Mouse (Mus musculus) kidney, postnatal 0 days (tissue): ENCODE data around the gene Scnn1a. TPM values are rescaled to one million over a fixed set of nuclear protein-coding genes. Genes with fewer than 3 reads are reported as not detected.

ENCODE experiments used
- ATAC-seq: fragments of 200-750 bp; cut with Nextera tagmentation; replicated peaks from 2 replicates; pipeline ENCODE4 v1.8.0; 2017; ENCODE audit warnings: low read depth, moderate number of reproducible peaks, moderate TSS enrichment, moderate library complexity; ENCODE audit not compliant: low FRiP score
- DNase-seq: peaks from one replicate; pipeline ENCODE4 v3.0.0-alpha.2; 2016; ENCODE audit warnings: low spot score
- H3K27ac ChIP-seq: fragments of 300-500 bp; sonication (generic); 2 replicates; pipeline ENCODE4 v1.5.1; 2014; ENCODE audit warnings: mild to moderate bottlenecking
- H3K27me3 ChIP-seq: fragments of 300-500 bp; sonication (generic); 2 replicates; pipeline ENCODE4 v1.6.1; 2014; ENCODE audit warnings: low read length, mixed read lengths; ENCODE audit not compliant: insufficient read depth
- H3K36me3 ChIP-seq: fragments of 300-500 bp; sonication (generic); 2 replicates; pipeline ENCODE4 v1.6.1; 2014; ENCODE audit warnings: low read length, mixed read lengths; ENCODE audit not compliant: insufficient read depth
- H3K4me1 ChIP-seq: fragments of 300-500 bp; sonication (generic); replicated peaks from 2 replicates; pipeline ENCODE4 v1.6.1; 2014; ENCODE audit warnings: antibody characterized with exemption, low read length, mixed read lengths; ENCODE audit not compliant: insufficient read depth
- H3K4me2 ChIP-seq: fragments of 300-500 bp; sonication (generic); 2 replicates; pipeline ENCODE4 v1.6.1; 2014; ENCODE audit warnings: mild to moderate bottlenecking, low read length, moderate library complexity, mixed read lengths
- H3K4me3 ChIP-seq: fragments of 300-500 bp; sonication (generic); replicated peaks from 2 replicates; pipeline ENCODE4 v1.5.1; 2014; ENCODE audit warnings: low read depth, low read length
- H3K9ac ChIP-seq: fragments of 300-500 bp; sonication (generic); 2 replicates; pipeline ENCODE4 v1.6.1; 2014; ENCODE audit warnings: low read depth, low read length
- H3K9me3 ChIP-seq: fragments of 300-500 bp; sonication (generic); replicated peaks from 2 replicates; pipeline ENCODE4 v1.6.1; 2016; ENCODE audit warnings: low read length, inconsistent platforms, mixed read lengths
- CTCF ChIP-seq: IDR thresholded peaks from 2 replicates; pipeline ENCODE4 v1.5.1; 2016; ENCODE audit warnings: antibody characterized with exemption, low read depth, mild to moderate bottlenecking, moderate library complexity
- WGBS: fragments of 180-500 bp; shearing (Covaris S2); extraction: QIAGEN DNeasy Blood & Tissue Kit; methylation state at CpG from one replicate; pipeline ENCODE4 v1.1.7; 2014; 5-methylcytosine and 5-hydroxymethylcytosine counted together
- polyA plus RNA-seq: library from polyadenylated mRNA; unstranded; fragments of >200 nt; fragmentation: Nextera tagmentation; extraction: Ambion mirVana; gene quantifications from 2 replicates; pipeline ENCODE4 v1.2.1, GENCODE M21; 2015

The Scnn1a gene
- polyA plus RNA-seq, 1 experiment from 2014 or later, result 19.9 TPM

DNA sequence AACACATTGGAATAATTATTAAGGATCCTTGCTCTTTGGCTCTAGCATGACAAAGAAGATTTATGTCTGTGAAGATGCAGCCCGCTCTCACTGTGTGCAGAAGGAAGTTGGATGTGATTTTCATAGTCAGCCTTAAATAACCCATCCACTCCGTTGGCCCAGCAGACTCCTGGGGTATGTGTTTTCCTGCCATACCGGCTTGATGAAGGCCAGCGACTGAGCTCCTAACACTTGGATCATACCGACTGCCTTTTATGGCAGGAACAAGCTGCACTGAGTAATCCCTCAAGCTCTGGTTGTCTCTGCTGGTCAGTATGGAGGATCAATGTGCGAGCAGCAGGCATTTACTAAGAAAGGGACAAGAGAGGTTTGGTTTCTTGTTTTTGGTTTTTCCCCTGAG is 15.0 kb upstream of the Scnn1a start:
- no peaks in the 10 kb centered on the region for H3K9me3 ChIP-seq
- no peak for TF ChIP-seq CTCF
- H3K27me3 ChIP-seq, result no peaks in the 10 kb centered on the region
- no peaks in the 10 kb centered on the region for H3K4me1 ChIP-seq
- DNase-seq, result no peak
- H3K36me3 ChIP-seq, result peaks cover 20% of the 10 kb centered on the region
- H3K4me2 ChIP-seq, result no peak overlapping the region
- no peak overlapping the region for H3K4me3 ChIP-seq
- ATAC-seq, result no peak
- 61% methylated on average over 6 of the region's 6 CpGs for WGBS
- no peak overlapping the region for H3K27ac ChIP-seq
- no peak overlapping the region for H3K9ac ChIP-seq

DNA sequence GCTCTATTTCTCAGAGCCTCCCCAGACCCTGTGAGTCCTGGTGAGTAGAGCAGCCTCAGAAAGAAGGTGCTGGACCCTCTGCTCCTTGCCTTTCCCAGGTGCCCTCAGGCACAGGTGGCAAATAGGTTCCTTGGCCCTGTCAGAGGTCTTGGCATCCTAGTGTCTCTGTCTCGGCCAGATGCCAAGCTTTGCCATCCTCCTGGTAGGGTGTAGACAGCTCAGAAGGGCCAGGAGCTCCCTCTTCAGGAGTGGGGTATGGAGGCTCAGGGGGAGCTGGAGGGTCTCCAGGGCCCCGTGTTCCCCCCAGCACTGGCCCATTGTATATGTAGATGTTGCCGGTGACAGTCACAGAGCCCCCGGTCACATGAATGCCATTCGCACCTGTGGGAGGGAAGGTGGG is 13.4 kb upstream of the Scnn1a start:
- no peak for DNase-seq
- TF ChIP-seq CTCF, result no peak
- no peak overlapping the region for H3K27ac ChIP-seq
- no peaks in the 10 kb centered on the region for H3K9me3 ChIP-seq
- peaks cover 23% of the 10 kb centered on the region for H3K36me3 ChIP-seq
- H3K4me3 ChIP-seq, result no peak overlapping the region
- H3K9ac ChIP-seq, result no peak overlapping the region
- H3K4me1 ChIP-seq, result peaks cover 5% of the 10 kb centered on the region; the same call in 1 of the 2 replicates
- no peak for ATAC-seq
- 89% methylated on average over 5 of the region's 5 CpGs for WGBS
- H3K27me3 ChIP-seq, result no peaks in the 10 kb centered on the region
- no peak overlapping the region for H3K4me2 ChIP-seq

- H3K4me2 ChIP-seq, result no peak overlapping the region
- H3K4me3 ChIP-seq, result no peak overlapping the region
- H3K27ac ChIP-seq, result no peak overlapping the region
- H3K9ac ChIP-seq, result no peak overlapping the region
- no peaks in the 10 kb centered on the region for H3K9me3 ChIP-seq
- ATAC-seq (no peak), DNase-seq (no peak)
- H3K4me1 ChIP-seq, result peaks cover 13% of the 10 kb centered on the region; the same call in 1 of the 2 replicates
- WGBS, result 23% methylated on average over 13 of the region's 13 CpGs
- H3K36me3 ChIP-seq, result peaks cover 23% of the 10 kb centered on the region
- no peak for TF ChIP-seq CTCF
- H3K27me3 ChIP-seq, result no peaks in the 10 kb centered on the region
Measured at GRCm38 (mm10) chr6:125308921-125309320, 11.5 kb upstream of the Scnn1a start.

- no peak for DNase-seq
- no peak overlapping the region for H3K27ac ChIP-seq
- no peak overlapping the region for H3K9ac ChIP-seq
- TF ChIP-seq CTCF, result no peak
- no peak overlapping the region for H3K4me2 ChIP-seq
- H3K4me1 ChIP-seq, result peaks cover 18% of the 10 kb centered on the region; the same call in 1 of the 2 replicates
- peaks cover 23% of the 10 kb centered on the region for H3K36me3 ChIP-seq
- no peaks in the 10 kb centered on the region for H3K9me3 ChIP-seq
- no peak overlapping the region for H3K4me3 ChIP-seq
- ATAC-seq, result no peak
- 58% methylated on average over 5 of the region's 5 CpGs for WGBS
- H3K27me3 ChIP-seq, result no peaks in the 10 kb centered on the region
Measured at GRCm38 (mm10) chr6:125309406-125309805, 11.1 kb upstream of the Scnn1a start.

GRCm38 (mm10) chr6:125312171-125312570 is 8.3 kb upstream of the Scnn1a start:
- 70% methylated on average over 9 of the region's 9 CpGs for WGBS
- H3K27me3 ChIP-seq, result no peaks in the 10 kb centered on the region
- peaks cover 21% of the 10 kb centered on the region; the same call in 1 of the 2 replicates for H3K4me1 ChIP-seq
- DNase-seq (no peak), ATAC-seq (no peak)
- TF ChIP-seq CTCF, result no peak
- H3K27ac ChIP-seq, result no peak overlapping the region
- H3K9me3 ChIP-seq, result no peaks in the 10 kb centered on the region
- H3K4me3 ChIP-seq, result peak overlapping the region; percentile 62; the same call in 1 of the 2 replicates
- peak overlapping the region; percentile 84 for H3K4me2 ChIP-seq
- peak overlapping the region; percentile 24; the same call in 1 of the 2 replicates for H3K9ac ChIP-seq
- peaks cover 15% of the 10 kb centered on the region for H3K36me3 ChIP-seq

DNA sequence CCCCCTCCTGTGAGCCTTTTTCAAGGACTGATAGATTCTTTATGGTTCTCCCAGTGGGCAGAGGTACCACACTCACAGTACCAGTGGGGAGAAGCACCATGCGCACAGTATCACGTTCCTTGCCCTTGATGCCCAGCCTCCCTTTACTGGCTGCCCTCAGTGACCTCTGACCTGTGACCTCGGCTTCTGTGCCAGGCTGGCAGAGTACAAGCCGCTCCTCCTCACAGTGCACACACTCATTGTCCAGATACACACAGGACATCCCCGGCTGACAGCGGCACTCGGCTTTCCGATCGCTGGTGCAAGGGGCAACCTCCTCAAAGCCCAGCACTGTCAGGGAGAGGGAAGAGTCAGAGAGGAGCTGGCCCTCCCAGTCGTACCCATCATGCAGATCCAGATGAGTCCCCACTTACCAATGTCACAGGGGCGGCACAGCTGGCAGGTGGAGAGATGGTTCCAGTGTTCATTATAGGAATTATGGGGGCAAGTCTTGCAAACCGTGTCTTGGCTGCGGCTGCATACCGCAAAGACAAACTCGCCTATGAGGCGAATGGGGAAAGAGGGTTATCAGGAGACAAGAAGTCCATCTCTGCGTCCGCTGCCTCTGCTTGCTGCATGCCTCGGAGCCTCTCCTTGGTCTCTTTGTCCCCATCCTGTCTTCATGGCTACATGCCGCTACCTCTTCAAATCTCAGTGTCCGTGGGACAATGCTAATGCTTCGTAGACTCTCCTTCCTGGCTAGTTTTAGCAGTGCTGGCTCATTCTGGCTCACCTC is 7.7 kb upstream of the Scnn1a start:
- peak overlapping the region; percentile 84 for H3K4me2 ChIP-seq
- H3K27ac ChIP-seq, result peak overlapping the region; percentile 89
- 39% methylated on average over 22 of the region's 22 CpGs for WGBS
- peaks cover 13% of the 10 kb centered on the region for H3K36me3 ChIP-seq
- DNase-seq (no peak), ATAC-seq (no peak)
- no peak for TF ChIP-seq CTCF
- peak overlapping the region; percentile 92 for H3K9ac ChIP-seq
- H3K4me1 ChIP-seq, result peaks cover 21% of the 10 kb centered on the region; the same call in 1 of the 2 replicates
- H3K27me3 ChIP-seq, result no peaks in the 10 kb centered on the region
- peak overlapping the region; percentile 62 for H3K4me3 ChIP-seq
- H3K9me3 ChIP-seq, result no peaks in the 10 kb centered on the region
